Mouse (Mus musculus) left cerebral cortex, postnatal 25 days (tissue): Measurements from ENCODE around the gene Spdye4a. TPM values are rescaled to one million over a fixed set of nuclear protein-coding genes. Genes with fewer than 3 reads are reported as not detected.

Experiments
- DNase-seq, 2 experiments: peaks; one replicate each; pipeline ENCODE4 v3.0.0; 2022; ENCODE audit warnings: low spot score in 2 of 2, mixed read lengths in 1 of 2
- intact Hi-C: fragments of 180-260 bp; cut with DNase I; formaldehyde crosslinking; loops from one replicate; pipeline ENCODE4 v1.15.1; 2025
- total RNA-seq, 2 experiments: library from RNA; stranded (reverse); gene quantifications; 2 replicates each; pipeline ENCODE4 v1.2.3; 2021

Gene Spdye4a
- total RNA-seq: not detected

- no peak for DNase-seq
- intact Hi-C loops: no loop called here
Measured at GRCm38 (mm10) chr5:143226790-143227189, at the start of gene Spdye4a. Gene Spdye4a (minus strand): TSS chr5:143226890.

- no peak for DNase-seq
- intact Hi-C loops: no loop called here
Measured at GRCm38 (mm10) chr5:143275761-143276160, 49.1 kb upstream of the Spdye4a start.

GRCm38 (mm10) chr5:143272540-143273330 lies 46.0 kb upstream of the Spdye4a start:
- DNase-seq: no peak
- intact Hi-C loops: no loop called here

GRCm38 (mm10) chr5:143272108-143272507 lies 45.4 kb upstream of the Spdye4a start:
- intact Hi-C loops: no loop called here
- DNase-seq: no peak

- intact Hi-C loops: no loop called here
- DNase-seq: peak in 1 of 2 experiments; percentile 75
Measured at GRCm38 (mm10) chr5:143271642-143272041, 45.0 kb upstream of the Spdye4a start.

- intact Hi-C loops: no loop called here
- no peak for DNase-seq
Measured at GRCm38 (mm10) chr5:143270151-143270519, 43.4 kb upstream of the Spdye4a start.

GRCm38 (mm10) chr5:143269363-143270150 lies 42.9 kb upstream of the Spdye4a start, which contains the start of gene Zfp316:
Gene Zfp316 (minus strand): TSS chr5:143270022.
- DNase-seq: peak; percentile 71 to 80
- intact Hi-C loops: loop anchor here (10.0 kb wide), 1 partner anchor 305 kb away; the partner anchor contains the start of gene Fscn1

GRCm38 (mm10) chr5:143268985-143269362 lies 42.3 kb upstream of the Spdye4a start:
- DNase-seq: no peak
- intact Hi-C loops: loop anchor here (10.0 kb wide), 1 partner anchor 304 kb away; the partner anchor contains the start of gene Fscn1

- DNase-seq: no peak
- intact Hi-C loops: loop anchor here (10.0 kb wide), 1 partner anchor 302 kb away; the partner anchor contains the start of gene Fscn1
Measured at GRCm38 (mm10) chr5:143266794-143267193, 40.1 kb upstream of the Spdye4a start.

GRCm38 (mm10) chr5:143265409-143265808 lies 38.7 kb upstream of the Spdye4a start:
- intact Hi-C loops: loop anchor here (10.0 kb wide), 1 partner anchor 301 kb away; the partner anchor contains the start of gene Fscn1
- DNase-seq: no peak

GRCm38 (mm10) chr5:143264689-143265088 lies 38.0 kb upstream of the Spdye4a start:
- intact Hi-C loops: loop anchor here (10.0 kb wide), 1 partner anchor 300 kb away; the partner anchor contains the start of gene Fscn1
- DNase-seq: no peak

GRCm38 (mm10) chr5:143261636-143262035 lies 34.9 kb upstream of the Spdye4a start:
- intact Hi-C loops: loop anchor here (10.0 kb wide), 1 partner anchor 297 kb away; the partner anchor contains the start of gene Fscn1
- DNase-seq: peak; percentile 50 to 90

GRCm38 (mm10) chr5:143255802-143256201 lies 29.1 kb upstream of the Spdye4a start:
- intact Hi-C loops: no loop called here
- DNase-seq: no peak

- intact Hi-C loops: no loop called here
- no peak for DNase-seq
Measured at GRCm38 (mm10) chr5:143255131-143255519, 28.4 kb upstream of the Spdye4a start.

- intact Hi-C loops: loop anchor here (5.0 kb wide), 1 partner anchor 43 kb away; no protein-coding TSS in a partner anchor
- DNase-seq: no peak
Measured at GRCm38 (mm10) chr5:143254487-143255130, 27.9 kb upstream of the Spdye4a start.

- intact Hi-C loops: loop anchor here (5.0 kb wide), 1 partner anchor 43 kb away; no protein-coding TSS in a partner anchor
- DNase-seq: peak; percentile 45 to 49
Measured at GRCm38 (mm10) chr5:143253881-143254486, 27.3 kb upstream of the Spdye4a start.

GRCm38 (mm10) chr5:143253186-143253880 lies 26.6 kb upstream of the Spdye4a start:
- intact Hi-C loops: loop anchor here (5.0 kb wide), 1 partner anchor 44 kb away; no protein-coding TSS in a partner anchor
- no peak for DNase-seq

GRCm38 (mm10) chr5:143252791-143253185 lies 26.1 kb upstream of the Spdye4a start:
- intact Hi-C loops: loop anchor here (5.0 kb wide), 1 partner anchor 45 kb away; no protein-coding TSS in a partner anchor
- DNase-seq: no peak
